Mouse (Mus musculus): Measurements from ENCODE around the gene Tnfrsf22.
A peak's percentile ranks its signal among the peaks of the same experiment; 100 is the strongest.
"Not testable (repeated sequence)": the region's sequence is repeated elsewhere in the genome, so short reads cannot be mapped to it uniquely, and the experiment has no call there.

The Tnfrsf22 gene

GRCm38 (mm10) chr7:143649034-143649768 is at the start of gene Tnfrsf22:
Gene Tnfrsf22 (minus strand): TSS chr7:143649661.
- peak; percentile 81 for DNase-seq (ENCODE audit: low spot score)

- DNase-seq (ENCODE audit: low spot score): peak; percentile 32
These were observed 46.7 kb upstream of the Tnfrsf22 start for GRCm38 (mm10) chr7:143696140-143696539.

GRCm38 (mm10) chr7:143694550-143694949 is 45.1 kb upstream of the Tnfrsf22 start:
- no peak for DNase-seq (ENCODE audit: low spot score)

GRCm38 (mm10) chr7:143692746-143693510 is 43.5 kb upstream of the Tnfrsf22 start:
- no peak for DNase-seq (ENCODE audit: low spot score)

GRCm38 (mm10) chr7:143691909-143692308 is 42.4 kb upstream of the Tnfrsf22 start:
- no peak for DNase-seq (ENCODE audit: low spot score)

- DNase-seq (ENCODE audit: low spot score): no peak
These were observed 41.7 kb upstream of the Tnfrsf22 start for GRCm38 (mm10) chr7:143691181-143691580.

- DNase-seq (ENCODE audit: low spot score): no peak
These were observed 40.5 kb upstream of the Tnfrsf22 start for GRCm38 (mm10) chr7:143689946-143690345.

GRCm38 (mm10) chr7:143689481-143689880 is 40.0 kb upstream of the Tnfrsf22 start:
- DNase-seq (ENCODE audit: low spot score): no peak

- not testable (repeated sequence) for DNase-seq (ENCODE audit: low spot score)
These were observed 37.2 kb upstream of the Tnfrsf22 start for GRCm38 (mm10) chr7:143686676-143687075.

GRCm38 (mm10) chr7:143686191-143686590 is 36.7 kb upstream of the Tnfrsf22 start:
- DNase-seq (ENCODE audit: low spot score): not testable (repeated sequence)

GRCm38 (mm10) chr7:143685359-143686067 is 36.1 kb upstream of the Tnfrsf22 start, which contains the start of gene Tnfrsf23:
Gene Tnfrsf23 (minus strand): TSS chr7:143685872.
- DNase-seq (ENCODE audit: low spot score): peak; percentile 81

- not testable (repeated sequence) for DNase-seq (ENCODE audit: low spot score)
These were observed 35.1 kb upstream of the Tnfrsf22 start for GRCm38 (mm10) chr7:143684569-143684968.

- no peak for DNase-seq (ENCODE audit: low spot score)
These were observed 32.1 kb upstream of the Tnfrsf22 start for GRCm38 (mm10) chr7:143681566-143681965.

- DNase-seq (ENCODE audit: low spot score): not testable (repeated sequence)
These were observed 31.4 kb upstream of the Tnfrsf22 start for GRCm38 (mm10) chr7:143680836-143681235.

GRCm38 (mm10) chr7:143679650-143680049 is 30.2 kb upstream of the Tnfrsf22 start:
- not testable (repeated sequence) for DNase-seq (ENCODE audit: low spot score)

- DNase-seq (ENCODE audit: low spot score): no peak
These were observed 17.2 kb upstream of the Tnfrsf22 start for GRCm38 (mm10) chr7:143666427-143667311.

- DNase-seq (ENCODE audit: low spot score): no peak
These were observed 14.0 kb upstream of the Tnfrsf22 start for GRCm38 (mm10) chr7:143663470-143663869.

- no peak for DNase-seq (ENCODE audit: low spot score)
These were observed 11.3 kb upstream of the Tnfrsf22 start for GRCm38 (mm10) chr7:143660797-143661196.

- not testable (repeated sequence) for DNase-seq (ENCODE audit: low spot score)
These were observed 397 bp upstream of the Tnfrsf22 start for GRCm38 (mm10) chr7:143649769-143650346.

- DNase-seq (ENCODE audit: low spot score): not testable (repeated sequence)
These were observed 5.5 kb downstream of the Tnfrsf22 start for GRCm38 (mm10) chr7:143643949-143644348.

GRCm38 (mm10) chr7:143636674-143637073 is 12.8 kb downstream of the Tnfrsf22 start:
- DNase-seq (ENCODE audit: low spot score): no peak
